Mouse (Mus musculus) brain, embryonic 14.5 days (tissue): ENCODE data around the gene Emp3.
"Not testable (repeated sequence)": the region's sequence is repeated elsewhere in the genome, so short reads cannot be mapped to it uniquely, and the experiment has no call there.

Experiments
- CTCF ChIP-seq: fragments of 200-500 bp; IDR thresholded peaks from 2 replicates; pipeline ENCODE4 v1.5.1; 2012; ENCODE audit warnings: inconsistent platforms, mild to moderate bottlenecking, moderate library complexity, borderline replicate concordance; ENCODE audit not compliant: insufficient read depth, insufficient read length; ENCODE audit errors: extremely low read depth
- POLR2A ChIP-seq: fragments of 200-500 bp; IDR thresholded peaks from 2 replicates; pipeline ENCODE4 v1.6.1; 2012; ENCODE audit warnings: mild to moderate bottlenecking, inconsistent platforms, borderline replicate concordance; ENCODE audit not compliant: poor library complexity, insufficient read depth, insufficient read length, severe bottlenecking; ENCODE audit errors: extremely low read depth

DNA sequence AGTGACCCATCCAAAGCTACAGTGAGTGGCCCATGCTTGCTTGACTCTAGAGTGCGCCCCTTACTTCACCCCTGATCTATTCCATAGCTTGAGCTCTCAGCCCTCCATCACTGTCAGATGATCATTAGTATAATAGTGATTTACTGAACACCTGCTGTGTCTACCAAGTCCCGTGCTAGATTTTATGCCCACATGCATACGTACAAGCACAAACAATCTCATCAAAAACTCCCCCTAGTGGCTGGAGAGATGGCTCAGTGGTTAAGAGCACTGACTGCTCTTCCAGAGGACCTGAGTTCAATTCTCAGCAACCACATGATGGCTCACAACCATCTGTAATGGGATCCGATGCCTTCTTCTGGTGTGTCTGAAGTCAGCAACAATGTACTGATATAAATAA, 23.1 kb downstream of the Emp3 start:
- not testable (repeated sequence) for TF ChIP-seq POLR2A, CTCF
